Mouse (Mus musculus) heart, adult 9 months (tissue): ENCODE results near the gene Chchd10.

Experiments used
- DNase-seq, 2 experiments: peaks; one replicate each; pipeline ENCODE4 v3.0.0; 2022; ENCODE audit warnings: low spot score in 2 of 2

Chchd10 gene

GRCm38 (mm10) chr10:75949053-75950045, 16.4 kb downstream of the Chchd10 start:
- no peak for DNase-seq

DNA sequence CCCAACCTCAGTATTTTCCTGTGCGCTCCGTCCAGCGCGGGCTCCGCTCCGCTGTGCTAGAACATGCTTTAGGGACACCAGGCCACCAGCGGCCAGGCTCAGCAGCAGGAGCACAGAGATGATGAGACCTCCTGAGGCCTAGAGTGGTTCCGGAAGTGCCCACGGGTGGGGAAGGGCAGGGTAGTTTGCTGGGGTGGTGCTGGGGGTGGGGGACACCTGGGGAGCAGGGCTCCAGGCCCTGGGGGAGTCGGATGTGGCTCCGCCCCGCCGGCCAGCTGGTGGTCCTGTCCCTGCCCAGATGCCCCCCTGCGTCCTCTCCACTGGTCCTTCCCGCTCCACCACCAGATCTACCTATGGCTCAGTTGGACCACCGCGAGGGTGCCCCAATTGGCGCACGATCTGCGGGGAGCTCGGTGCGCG, 17.9 kb downstream of the Chchd10 start:
- DNase-seq, result no peak

GRCm38 (mm10) chr10:75951424-75952050, 18.6 kb downstream of the Chchd10 start:
- DNase-seq, result peak in 1 of 2 experiments; percentile 64

DNA sequence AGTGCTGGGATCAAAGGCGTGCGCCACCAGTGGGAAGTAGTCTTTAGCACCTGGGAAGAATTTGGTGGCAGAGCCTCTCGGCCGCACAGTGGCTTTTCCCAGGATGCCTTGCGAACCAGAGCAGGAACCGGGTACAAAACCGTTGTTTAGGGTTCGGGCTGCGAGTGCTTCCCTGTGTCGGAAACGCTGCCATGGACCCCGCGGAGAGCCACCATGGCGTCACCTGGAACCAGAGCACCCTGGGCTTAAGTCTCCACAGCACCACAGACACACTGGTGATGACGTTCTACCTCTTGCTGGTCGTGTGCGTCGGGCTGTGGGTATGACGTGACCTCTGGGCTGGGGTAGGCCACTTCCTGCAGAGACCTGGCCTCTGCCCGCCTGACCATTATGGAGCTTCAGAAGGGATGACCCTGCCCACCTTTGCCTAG, 21.5 kb downstream of the Chchd10 start, which contains the start of gene Gm5134:
Gm5134 (plus strand) TSS at position 134 of the 431 bp plus-strand sequence.
- no peak for DNase-seq

DNA sequence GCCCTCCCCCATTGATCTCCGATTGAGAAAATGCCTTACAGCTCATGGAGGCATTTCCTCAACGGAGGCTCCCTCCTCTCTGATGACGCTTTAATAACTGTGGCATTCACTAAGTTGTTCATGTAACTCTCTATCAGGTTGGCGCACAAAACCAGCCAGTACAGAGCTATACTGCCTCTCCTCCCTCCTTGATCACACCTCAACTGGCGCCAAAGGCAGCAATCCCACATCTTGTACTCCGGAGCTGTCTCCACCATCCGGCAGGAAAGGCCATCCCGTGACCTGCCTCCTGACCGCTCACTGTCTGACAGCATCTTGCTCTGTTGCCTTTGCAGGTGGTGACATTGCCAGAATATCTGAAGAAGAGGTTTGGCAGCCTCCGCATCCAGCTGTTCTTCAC, 40.9 kb downstream of the Chchd10 start:
- DNase-seq, result no peak

DNA sequence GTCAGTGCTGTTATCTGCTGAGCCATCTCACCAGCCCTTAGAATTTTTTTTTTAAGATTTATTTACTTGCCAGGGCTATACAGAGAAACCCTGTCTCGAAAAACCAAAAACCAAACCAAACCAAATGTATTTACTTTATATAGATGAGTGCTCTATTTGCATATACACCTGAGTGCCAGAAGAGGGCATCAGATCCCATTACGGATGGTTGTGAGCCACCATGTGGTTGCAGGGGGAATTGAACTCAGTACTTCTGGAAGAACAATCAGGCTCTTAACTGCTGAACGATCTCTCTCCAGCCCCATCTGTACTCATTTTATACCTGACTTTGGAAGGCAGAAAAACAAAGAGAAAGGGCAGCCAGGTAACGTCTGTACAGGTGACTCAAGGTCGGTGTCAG, 42.3 kb downstream of the Chchd10 start:
- DNase-seq, result no peak

GRCm38 (mm10) chr10:75978119-75978834, 45.3 kb downstream of the Chchd10 start:
- DNase-seq, result no peak

GRCm38 (mm10) chr10:75978835-75979157, 45.9 kb downstream of the Chchd10 start:
- no peak for DNase-seq

GRCm38 (mm10) chr10:75979432-75979831, 46.5 kb downstream of the Chchd10 start:
- no peak for DNase-seq
